ENCODE assay signal across 8 mouse cellular contexts in the genomic region with DNA sequence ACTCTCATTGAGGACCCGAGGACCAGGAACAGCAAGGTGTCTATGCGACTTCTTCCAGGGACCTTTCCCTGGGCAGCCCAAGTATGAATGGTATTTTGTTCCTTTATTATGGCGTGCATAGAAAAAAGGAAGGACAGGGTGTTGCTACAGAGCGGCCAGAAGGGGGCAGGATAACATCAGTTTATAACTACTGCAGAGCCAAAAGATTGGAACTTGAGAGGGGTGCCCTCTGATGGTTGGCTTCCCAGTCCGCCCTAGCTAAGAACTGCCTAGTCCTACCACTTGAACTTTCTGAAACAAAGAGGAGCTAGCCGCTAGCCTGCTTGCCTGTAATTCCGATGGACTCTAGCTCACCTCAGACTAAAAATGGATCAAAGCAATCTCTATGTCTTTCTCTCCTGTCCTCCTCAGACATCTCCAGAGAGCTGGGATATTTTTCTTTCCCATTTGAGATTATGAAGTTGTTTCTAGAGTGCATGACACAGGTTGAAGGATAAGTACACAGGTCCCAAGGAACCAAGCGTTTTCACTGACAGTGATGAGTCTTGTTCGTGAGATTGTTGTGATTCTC. TPM values are rescaled to one million over a fixed set of nuclear protein-coding genes. Genes with fewer than 3 reads are reported as not detected.
DNase-seq lines count a peak whose midpoint lies in the region; ATAC-seq and TF ChIP-seq lines count a peak whose summit lies in the region.

No protein-coding gene starts in this region.

- no peak overlapping the region for H3K4me2 ChIP-seq in midbrain, embryonic 15.5 days
- H3K4me2 ChIP-seq in stomach, embryonic 14.5 days (replicated peaks; ENCODE audit: low read depth, low read length) = peak overlapping the region; percentile 87; the same call in 1 of the 2 replicates

- H3K9me3 ChIP-seq in limb, embryonic 10.5 days (replicated peaks) = no peaks in the 10 kb centered on the region
- H3K9me3 ChIP-seq in midbrain, embryonic 15.5 days = no peaks in the 10 kb centered on the region
- H3K9me3 ChIP-seq in stomach, embryonic 14.5 days (ENCODE audit: control insufficient read depth, low read depth, low read length) = no peaks in the 10 kb centered on the region

- no peak for TF ChIP-seq POLR2A in spleen, adult 2 months (IDR thresholded peaks at IDR 0.05; ENCODE audit: low read depth, low read length)
- TF ChIP-seq POLR2A in kidney, adult 2 months (IDR thresholded peaks at IDR 0.05; ENCODE audit: low read depth, low read length) = no peak

- H3K27me3 ChIP-seq in spleen, adult 2 months (ENCODE audit: control insufficient read depth, insufficient read depth, low read length) = peaks cover 3% of the 10 kb centered on the region
- no peaks in the 10 kb centered on the region for H3K27me3 ChIP-seq in kidney, adult 2 months (replicated peaks; ENCODE audit: control insufficient read depth, insufficient read depth, low read length)
- 0 out of 2 replicates have a peak, but pooled peaks cover 4% of the 10 kb centered on the region for H3K27me3 ChIP-seq in limb, embryonic 10.5 days (ENCODE audit: low read depth, poor library complexity, severe bottlenecking)
- no peaks in the 10 kb centered on the region for H3K27me3 ChIP-seq in midbrain, embryonic 15.5 days (replicated peaks)
- H3K27me3 ChIP-seq in stomach, embryonic 14.5 days (ENCODE audit: control insufficient read depth, insufficient read depth, low read length) = no peaks in the 10 kb centered on the region

- H3K27ac ChIP-seq in spleen, adult 2 months (ENCODE audit: insufficient read depth, low read length) = no peak overlapping the region
- H3K27ac ChIP-seq in kidney, adult 2 months (ENCODE audit: insufficient read depth, low read depth, low read length) = no peak overlapping the region
- H3K27ac ChIP-seq in limb, embryonic 10.5 days = no peak overlapping the region
- no peak overlapping the region for H3K27ac ChIP-seq in midbrain, embryonic 15.5 days
- no peak overlapping the region for H3K27ac ChIP-seq in stomach, embryonic 14.5 days (ENCODE audit: low read length)

- no peak overlapping the region for H3K9ac ChIP-seq in midbrain, embryonic 15.5 days
- H3K9ac ChIP-seq in stomach, embryonic 14.5 days (replicated peaks; ENCODE audit: low read depth, low read length) = no peak overlapping the region

- no peaks in the 10 kb centered on the region for H3K36me3 ChIP-seq in spleen, adult 2 months (ENCODE audit: control insufficient read depth, insufficient read depth, low read length)
- H3K36me3 ChIP-seq in kidney, adult 2 months (ENCODE audit: control insufficient read depth, insufficient read depth, low read length) = no peaks in the 10 kb centered on the region
- no peaks in the 10 kb centered on the region for H3K36me3 ChIP-seq in limb, embryonic 10.5 days
- no peaks in the 10 kb centered on the region for H3K36me3 ChIP-seq in midbrain, embryonic 15.5 days (replicated peaks)
- no peaks in the 10 kb centered on the region for H3K36me3 ChIP-seq in stomach, embryonic 14.5 days (ENCODE audit: control insufficient read depth, insufficient read depth, low read length)

- 12% methylated on average over 9 of the region's 9 CpGs for WGBS in spleen, adult 2 months
- WGBS in kidney, adult 2 months = 17% methylated on average over 9 of the region's 9 CpGs
- 17% methylated on average over 9 of the region's 9 CpGs for WGBS in limb, embryonic 10.5 days
- WGBS in midbrain, embryonic 15.5 days = 5% methylated on average over 9 of the region's 9 CpGs
- 13% methylated on average over 9 of the region's 9 CpGs for WGBS in stomach, embryonic 14.5 days

- H3K4me1 ChIP-seq in spleen, adult 2 months (ENCODE audit: control insufficient read depth, insufficient read depth, insufficient read length) = no peaks in the 10 kb centered on the region; the same call in 1 of the 2 replicates
- H3K4me1 ChIP-seq in kidney, adult 2 months (ENCODE audit: control insufficient read depth, insufficient read depth, low read length) = no peaks in the 10 kb centered on the region; the same call in 1 of the 2 replicates
- peaks cover 13% of the 10 kb centered on the region for H3K4me1 ChIP-seq in limb, embryonic 10.5 days
- peaks cover 10% of the 10 kb centered on the region for H3K4me1 ChIP-seq in midbrain, embryonic 15.5 days
- H3K4me1 ChIP-seq in stomach, embryonic 14.5 days (ENCODE audit: control insufficient read depth, insufficient read depth, low read length) = no peaks in the 10 kb centered on the region

- H3K4me3 ChIP-seq in spleen, adult 2 months (ENCODE audit: extremely low read depth, insufficient read depth, insufficient read length) = no peak overlapping the region
- H3K4me3 ChIP-seq in kidney, adult 2 months (ENCODE audit: insufficient read depth, low read depth, low read length) = no peak overlapping the region
- H3K4me3 ChIP-seq in limb, embryonic 10.5 days = no peak overlapping the region
- H3K4me3 ChIP-seq in midbrain, embryonic 15.5 days = no peak overlapping the region
- H3K4me3 ChIP-seq in stomach, embryonic 14.5 days (ENCODE audit: low read depth, low read length) = no peak overlapping the region

- ATAC-seq in common myeloid progenitor, adult 5-6 weeks (replicated peaks; ENCODE audit: low read depth, poor library complexity, severe bottlenecking) = peak; percentile 97
- ATAC-seq in midbrain, embryonic 15.5 days (replicated peaks) = peak; percentile 79
- peak; percentile 57; the same call in 1 of the 2 replicates for ATAC-seq in stomach, embryonic 14.5 days (ENCODE audit: insufficient number of reproducible peaks, insufficient read depth, low FRiP score, low read depth)

- peak; percentile 30 to 45 for DNase-seq in spleen, adult 2 months (ENCODE audit: low read depth in 1 of 2, low spot score in 2 of 2)
- DNase-seq in spleen, adult 12 weeks (ENCODE audit: low spot score) = no peak
- peak; percentile 26 to 71 for DNase-seq in gastrocnemius, postnatal 4 days (ENCODE audit: low spot score in 2 of 2)
- peak; percentile 88 for DNase-seq in kidney, adult 2 months
- peak; percentile 81 for DNase-seq in limb, embryonic 10.5 days (ENCODE audit: low spot score)

- TF ChIP-seq CTCF in spleen, adult 2 months (IDR thresholded peaks at IDR 0.05; ENCODE audit: extremely low read depth, insufficient read depth, insufficient read length, insufficient replicate concordance) = no peak; the same call in 1 of the 2 replicates
- peak; percentile 81 for TF ChIP-seq CTCF in kidney, adult 2 months (conservative IDR thresholded peaks at IDR 0.05; ENCODE audit: insufficient read depth, insufficient read length, low read depth, low read length)

RNA-seq across cellular contexts. Expression of a gene that starts 16.5 kb away (rescaled TPM):
- 10.2 and 10.3 TPM in 2 replicates for polyA plus RNA-seq in spleen, adult 2 months (2012; rRNA removed)
- 23.2 and 35.7 TPM in 2 replicates for total RNA-seq in common myeloid progenitor, adult 5-6 weeks (2017)
- 10 to 100 TPM; 18.7 to 23.5 TPM for total RNA-seq in gastrocnemius, postnatal 4 days (2021)
- 65.7 and 79.7 TPM in 2 replicates for polyA plus RNA-seq in kidney, adult 2 months (2012; rRNA removed)
- polyA plus RNA-seq in limb, embryonic 10.5 days (2016; fragmentation: Nextera tagmentation; extraction: Ambion mirVana) = 52.5 and 64.9 TPM in 2 replicates
- 24.8 and 25.6 TPM in 2 replicates for polyA plus RNA-seq in midbrain, embryonic 15.5 days (2015; fragmentation: Nextera tagmentation; extraction: Ambion mirVana)
- polyA plus RNA-seq in stomach, embryonic 14.5 days (2014; fragmentation: Nextera tagmentation; extraction: Ambion mirVana) = 90.9 and 91.8 TPM in 2 replicates

RNA-seq across cellular contexts. Expression of a gene that starts 33.2 kb away (rescaled TPM):
- not detected in 2 replicates for polyA plus RNA-seq in spleen, adult 2 months (2012; rRNA removed)
- not detected in 2 replicates for total RNA-seq in common myeloid progenitor, adult 5-6 weeks (2017)
- total RNA-seq in gastrocnemius, postnatal 4 days (2021) = not detected
- 62.8 and 79.7 TPM in 2 replicates for polyA plus RNA-seq in kidney, adult 2 months (2012; rRNA removed)
- polyA plus RNA-seq in limb, embryonic 10.5 days (2016; fragmentation: Nextera tagmentation; extraction: Ambion mirVana) = 1.8 and 3.9 TPM in 2 replicates
- polyA plus RNA-seq in midbrain, embryonic 15.5 days (2015; fragmentation: Nextera tagmentation; extraction: Ambion mirVana) = 1.4 and 3.2 TPM in 2 replicates
- not detected in 2 replicates for polyA plus RNA-seq in stomach, embryonic 14.5 days (2014; fragmentation: Nextera tagmentation; extraction: Ambion mirVana)

Comparison
In these comparisons a context has a peak if more than half of its experiments do, and no peak if none do; other contexts are left out.
1. RNA of a gene that starts 33.2 kb away (polyA plus RNA-seq): 62.8 to 79.7 TPM in kidney, adult 2 months; 1.8 to 3.9 TPM in limb, embryonic 10.5 days, 1.4 to 3.2 TPM in midbrain, embryonic 15.5 days, not detected in stomach, embryonic 14.5 days and not detected in spleen, adult 2 months; every median in the first group is over 10 times any median in the second.
2. Peak in every context shown above with its lines, with median percentiles within 50 percentile points of each other: ATAC-seq.